Comparison of ENCODE assay signal across 15 mouse cellular contexts in the genomic region with DNA sequence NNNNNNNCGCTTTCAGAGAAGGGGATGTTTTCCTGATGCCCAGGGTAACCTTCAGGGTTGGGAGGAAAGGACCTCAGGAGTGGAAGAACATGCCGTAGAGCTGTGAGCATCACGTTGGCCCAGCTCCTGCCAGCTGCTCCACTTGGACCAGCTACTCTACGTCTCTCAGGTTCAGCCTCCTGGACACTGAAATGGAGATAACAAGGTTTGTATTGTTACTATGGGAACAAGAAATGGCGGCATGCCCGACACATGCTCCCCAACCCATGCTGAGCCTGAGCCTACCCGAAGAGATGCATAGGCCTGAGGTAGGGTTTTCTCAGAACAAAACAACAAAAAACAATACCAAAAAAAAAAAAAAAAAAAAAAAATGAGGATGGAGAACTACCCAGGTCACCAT.
DNase-seq lines count a peak whose midpoint lies in the region; ATAC-seq and TF ChIP-seq lines count a peak whose summit lies in the region.
"Had no signal": no experiment of that assay in that cellular context is flagged by ENCODE, and none has a peak within 500 bp of the region (broad histone marks: within the 10 kb centered on the region; RNA-seq: fewer than 3 reads in every experiment).

No protein-coding gene starts in this region.

- peaks cover 32% of the 10 kb centered on the region for H3K4me1 ChIP-seq in heart, embryonic 12.5 days (replicated peaks)
- no peaks in the 10 kb centered on the region for H3K4me1 ChIP-seq in midbrain, postnatal 0 days (ENCODE audit: insufficient read depth, low read length)
- H3K4me1 ChIP-seq in midbrain, embryonic 10.5 days: peaks cover 9% of the 10 kb centered on the region
- H3K4me1 ChIP-seq in heart, postnatal 0 days (ENCODE audit: control insufficient read depth, insufficient read depth): peaks cover 17% of the 10 kb centered on the region
- peaks cover 26% of the 10 kb centered on the region for H3K4me1 ChIP-seq in embryonic facial prominence, embryonic 10.5 days

- H3K9me3 ChIP-seq in heart, embryonic 12.5 days (replicated peaks): no peaks in the 10 kb centered on the region
- no peaks in the 10 kb centered on the region for H3K9me3 ChIP-seq in midbrain, postnatal 0 days (ENCODE audit: low read length)
- peaks cover 4% of the 10 kb centered on the region; the same call in 1 of the 2 replicates for H3K9me3 ChIP-seq in midbrain, embryonic 10.5 days (replicated peaks)
- 0 out of 2 replicates have a peak, but pooled peaks cover 4% of the 10 kb centered on the region for H3K9me3 ChIP-seq in heart, postnatal 0 days (replicated peaks; ENCODE audit: control insufficient read depth, low read length)
- 0 out of 2 replicates have a peak, but pooled peaks cover 3% of the 10 kb centered on the region for H3K9me3 ChIP-seq in embryonic facial prominence, embryonic 10.5 days
- H3K9me3 ChIP-seq: limb, embryonic 10.5 days; midbrain, embryonic 12.5 days had no signal

- no peak for ATAC-seq in heart, embryonic 12.5 days (ENCODE audit: insufficient number of reproducible peaks, low FRiP score)
- no peak for ATAC-seq in midbrain, postnatal 0 days (ENCODE audit: low FRiP score)
- peak; percentile 44 for ATAC-seq in heart, postnatal 0 days (ENCODE audit: insufficient read depth, low read depth)

- H3K4me3 ChIP-seq in heart, embryonic 12.5 days: no peak overlapping the region
- H3K4me3 ChIP-seq in midbrain, postnatal 0 days (ENCODE audit: low read depth, low read length): no peak overlapping the region
- H3K4me3 ChIP-seq in midbrain, embryonic 10.5 days: no peak overlapping the region
- H3K4me3 ChIP-seq in heart, postnatal 0 days (ENCODE audit: low read depth, low read length): no peak overlapping the region
- H3K4me3 ChIP-seq in embryonic facial prominence, embryonic 10.5 days: no peak overlapping the region
- H3K4me3 ChIP-seq: limb, embryonic 10.5 days; midbrain, embryonic 12.5 days had no signal

- no peak overlapping the region for H3K4me2 ChIP-seq in heart, embryonic 12.5 days
- no peak overlapping the region for H3K4me2 ChIP-seq in midbrain, postnatal 0 days (ENCODE audit: low read depth, low read length, poor library complexity, severe bottlenecking)
- no peak overlapping the region for H3K4me2 ChIP-seq in heart, postnatal 0 days (ENCODE audit: low read depth, low read length)
- H3K4me2 ChIP-seq: liver, embryonic 11.5 days; midbrain, embryonic 12.5 days had no signal

- no peak for TF ChIP-seq EP300 in heart, postnatal 0 days (IDR thresholded peaks at IDR 0.05; ENCODE audit: low read depth)

- no peak overlapping the region for H3K9ac ChIP-seq in heart, embryonic 12.5 days
- H3K9ac ChIP-seq in midbrain, postnatal 0 days (replicated peaks; ENCODE audit: low read length, poor library complexity, severe bottlenecking): no peak overlapping the region
- H3K9ac ChIP-seq in heart, postnatal 0 days (replicated peaks; ENCODE audit: low read depth, low read length): no peak overlapping the region
- H3K9ac ChIP-seq: midbrain, embryonic 12.5 days had no signal

- H3K27ac ChIP-seq in heart, embryonic 12.5 days (ENCODE audit: poor library complexity, severe bottlenecking): no peak overlapping the region
- H3K27ac ChIP-seq in midbrain, postnatal 0 days (ENCODE audit: low read depth, low read length): no peak overlapping the region
- H3K27ac ChIP-seq in midbrain, embryonic 10.5 days (replicated peaks): no peak overlapping the region
- H3K27ac ChIP-seq in heart, postnatal 0 days (ENCODE audit: low read depth): peak overlapping the region; percentile 41; the same call in 1 of the 2 replicates
- H3K27ac ChIP-seq in embryonic facial prominence, embryonic 10.5 days (replicated peaks): no peak overlapping the region
- H3K27ac ChIP-seq: limb, embryonic 10.5 days; midbrain, embryonic 12.5 days had no signal

- no peak for TF ChIP-seq CTCF in midbrain, postnatal 0 days (IDR thresholded peaks at IDR 0.05)
- TF ChIP-seq CTCF in heart, postnatal 0 days (IDR thresholded peaks at IDR 0.05; ENCODE audit: low read depth): no peak

- 59% methylated on average over 6 of the region's 7 CpGs for WGBS in heart, embryonic 12.5 days
- 80% methylated on average over 6 of the region's 7 CpGs for WGBS in midbrain, postnatal 0 days
- WGBS in midbrain, embryonic 10.5 days: 87% methylated on average over 6 of the region's 7 CpGs
- 19% methylated on average over 6 of the region's 7 CpGs for WGBS in heart, postnatal 0 days
- WGBS in embryonic facial prominence, embryonic 10.5 days: 89% methylated on average over 6 of the region's 7 CpGs

- 0 out of 2 replicates have a peak, but pooled peaks cover 6% of the 10 kb centered on the region for H3K27me3 ChIP-seq in heart, embryonic 12.5 days (replicated peaks)
- no peaks in the 10 kb centered on the region for H3K27me3 ChIP-seq in midbrain, postnatal 0 days (ENCODE audit: insufficient read depth, low read length)
- H3K27me3 ChIP-seq in midbrain, embryonic 10.5 days (ENCODE audit: low read depth, poor library complexity, severe bottlenecking): peaks cover 26% of the 10 kb centered on the region
- H3K27me3 ChIP-seq in heart, postnatal 0 days (ENCODE audit: control insufficient read depth, insufficient read depth, low read length): no peaks in the 10 kb centered on the region
- peaks cover 55% of the 10 kb centered on the region for H3K27me3 ChIP-seq in embryonic facial prominence, embryonic 10.5 days (replicated peaks; ENCODE audit: low read depth, poor library complexity, severe bottlenecking)

- H3K36me3 ChIP-seq in heart, embryonic 12.5 days: no peaks in the 10 kb centered on the region
- no peaks in the 10 kb centered on the region for H3K36me3 ChIP-seq in midbrain, postnatal 0 days (ENCODE audit: insufficient read depth, low read length)
- H3K36me3 ChIP-seq in midbrain, embryonic 10.5 days: no peaks in the 10 kb centered on the region
- H3K36me3 ChIP-seq in heart, postnatal 0 days (replicated peaks; ENCODE audit: control insufficient read depth, insufficient read depth, low read length): no peaks in the 10 kb centered on the region
- no peaks in the 10 kb centered on the region for H3K36me3 ChIP-seq in embryonic facial prominence, embryonic 10.5 days (replicated peaks)
- H3K36me3 ChIP-seq: limb, embryonic 10.5 days; midbrain, embryonic 12.5 days had no signal

- DNase-seq in heart, adult 11 months: peak; percentile 98
- peak; percentile 31 for DNase-seq in midbrain, postnatal 0 days (ENCODE audit: low spot score)
- no peak for DNase-seq in midbrain, embryonic 10.5 days (ENCODE audit: low spot score)
- DNase-seq in heart, postnatal 0 days (ENCODE audit: low spot score): peak; percentile 46
- DNase-seq in lung, postnatal 36 days: peak; percentile 46
- no peak for DNase-seq in embryonic facial prominence, embryonic 10.5 days (ENCODE audit: low spot score)
- no peak for DNase-seq in retina, postnatal 1 day
- DNase-seq: B cell, adult 2 months; cerebellum, adult 11 months; gastrocnemius, postnatal 10 days; thymus, postnatal 25 days had no signal

Comparison
In these comparisons a context has a peak if more than half of its experiments do, and no peak if none do; other contexts are left out.
1. DNase-seq: peak in heart, adult 11 months (single experiment), midbrain, postnatal 0 days (single experiment), heart, postnatal 0 days (single experiment) and lung, postnatal 36 days (single experiment); none in midbrain, embryonic 10.5 days (single experiment), embryonic facial prominence, embryonic 10.5 days (single experiment) and retina, postnatal 1 day (single experiment).